In the genomic region with DNA sequence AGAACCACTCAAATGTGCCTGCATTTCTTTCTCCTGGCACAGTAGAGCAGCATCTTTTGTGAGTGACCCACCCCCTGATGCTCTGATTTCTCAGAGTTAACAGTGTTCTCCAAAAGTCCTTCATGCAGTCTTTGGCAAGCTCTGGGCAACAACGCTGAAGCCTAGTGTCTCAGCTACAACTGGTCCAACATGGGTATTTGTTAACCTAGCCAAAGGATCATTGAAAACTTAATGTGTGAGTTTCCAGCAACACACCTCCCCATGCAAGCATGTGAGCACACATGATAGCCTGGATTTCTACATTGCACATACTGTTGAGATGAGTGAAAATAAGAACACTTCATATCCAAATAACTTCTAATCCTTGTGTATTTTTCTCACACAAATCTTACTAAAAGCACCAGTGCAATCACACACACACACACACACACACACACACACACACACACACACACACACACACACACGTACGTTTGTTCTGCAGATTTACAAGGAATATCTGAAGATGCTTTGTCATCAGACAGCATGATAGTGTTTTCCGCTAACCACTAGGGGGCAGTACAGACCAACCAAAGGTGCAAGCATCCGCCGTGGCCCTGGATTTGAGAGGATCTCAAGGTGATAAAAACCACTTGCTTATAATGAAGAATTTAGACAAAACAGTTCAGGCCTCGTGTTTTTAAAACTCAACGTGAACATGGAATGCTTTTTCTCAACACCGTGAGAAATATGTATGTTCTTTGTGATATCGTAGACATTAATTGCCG, we compare ENCODE assay signal across 8 mouse cellular contexts. TPM values are rescaled to one million over a fixed set of nuclear protein-coding genes. Genes with fewer than 3 reads are reported as not detected.
A peak's percentile ranks its signal among the peaks of the same experiment; 100 is the strongest.
DNase-seq lines count a peak whose midpoint lies in the region; ATAC-seq lines count a peak whose summit lies in the region.
"Had no signal": no experiment of that assay in that cellular context is flagged by ENCODE, and none has a peak within 500 bp of the region (broad histone marks: within the 10 kb centered on the region; RNA-seq: fewer than 3 reads in every experiment).

No protein-coding gene starts in this region.

- peaks cover 5% of the 10 kb centered on the region; the same call in 1 of the 2 replicates for H3K4me1 ChIP-seq in hindbrain, embryonic 15.5 days (replicated peaks)

- no peak overlapping the region for H3K27ac ChIP-seq in hindbrain, embryonic 15.5 days (replicated peaks)

- H3K27me3 ChIP-seq in hindbrain, embryonic 15.5 days: no peaks in the 10 kb centered on the region

- DNase-seq in T-cell, adult 2 months (ENCODE audit: low spot score): peak; percentile 78
- DNase-seq in cerebellum, adult 18-20 months: peak; percentile 85
- peak; percentile 88 for DNase-seq in forelimb bud, embryonic 11.5 days (ENCODE audit: low read depth, low spot score)
- DNase-seq in left cerebral cortex, adult 11 months (ENCODE audit: low spot score): peak; percentile 66
- peak; percentile 57 to 68 for DNase-seq in right cerebral cortex, postnatal 36 days (ENCODE audit: low spot score in 2 of 2)

- no peak overlapping the region for H3K4me3 ChIP-seq in hindbrain, embryonic 15.5 days
- H3K4me3 ChIP-seq: myocyte had no signal

- WGBS in hindbrain, embryonic 15.5 days: 22% methylated on average over 11 of the region's 11 CpGs

- no peaks in the 10 kb centered on the region for H3K36me3 ChIP-seq in hindbrain, embryonic 15.5 days

- peak; percentile 86; the same call in 1 of the 2 replicates for ATAC-seq in hindbrain, embryonic 15.5 days (ENCODE audit: low FRiP score, low read depth)
- peak; percentile 91 for ATAC-seq in megakaryocyte-erythroid progenitor cell, adult 5-6 weeks (replicated peaks; ENCODE audit: low FRiP score, low TSS enrichment, poor library complexity, severe bottlenecking)

- H3K9ac ChIP-seq in hindbrain, embryonic 15.5 days: no peak overlapping the region

- H3K9me3 ChIP-seq in hindbrain, embryonic 15.5 days: no peaks in the 10 kb centered on the region

- H3K4me2 ChIP-seq in hindbrain, embryonic 15.5 days: no peak overlapping the region

RNA-seq across cellular contexts. Expression of a gene that starts 56.9 kb away (rescaled TPM):
- 1.2 and 1.7 TPM in 2 replicates for polyA plus RNA-seq in hindbrain, embryonic 15.5 days (2015; fragmentation: Nextera tagmentation; extraction: Ambion mirVana)
- not detected in 2 replicates for total RNA-seq in megakaryocyte-erythroid progenitor cell, adult 5-6 weeks (2014; fragmentation: Nextera tagmentation)
- not detected in 2 replicates for total RNA-seq in megakaryocyte-erythroid progenitor cell, adult 5-6 weeks (2017)
- polyA plus RNA-seq: myocyte had no signal
